Mouse (Mus musculus) ES-E14 (cell line): ENCODE measurements around the gene Arhgef6.

ENCODE experiments used
- CHD2 ChIP-seq: IDR thresholded peaks from 2 replicates; pipeline ENCODE4 v1.6.1; 2014; ENCODE audit warnings: mild to moderate bottlenecking, low read depth, low read length, inconsistent platforms
- MAFK ChIP-seq: IDR thresholded peaks from 2 replicates; pipeline ENCODE4 v1.6.1; 2014; ENCODE audit warnings: mild to moderate bottlenecking, low read depth, low read length, inconsistent platforms; ENCODE audit not compliant: insufficient read depth
- ZNF384 ChIP-seq: IDR thresholded peaks from 2 replicates; pipeline ENCODE4 v1.6.1; 2012; ENCODE audit warnings: low read depth, low read length, inconsistent platforms

GRCm38 (mm10) chrX:57380915-57381314 lies 42.4 kb upstream of the Arhgef6 start:
- TF ChIP-seq MAFK, result no peak
- no peak for TF ChIP-seq CHD2
- no peak for TF ChIP-seq ZNF384
